Mouse (Mus musculus): ENCODE data around the gene Tmem251. TPM values are rescaled to one million over a fixed set of nuclear protein-coding genes. Genes with fewer than 3 reads are reported as not detected.

The Tmem251 gene
- polyA plus RNA-seq, 1 experiment, result 1.2 TPM

GRCm38 (mm10) chr12:102725146-102725545 is 18.4 kb upstream of the Tmem251 start:
- Histone ChIP-seq H3K36me3 (replicated peaks; ENCODE audit: low read length) (no peaks in the 10 kb centered on the region), H3K9me3 (peaks cover 7% of the 10 kb centered on the region), H3K4me1 (peaks cover 36% of the 10 kb centered on the region), H3K4me3 (replicated peaks) (peak overlapping the region; percentile 4), H3K27me3 (replicated peaks) (peaks cover 2% of the 10 kb centered on the region)
- TF ChIP-seq FLI1 (IDR thresholded peaks at IDR 0.05; ENCODE audit: low read length) (no peak), GATA1 (IDR thresholded peaks at IDR 0.05; ENCODE audit: borderline replicate concordance, low read length) (no peak)

- peak overlapping the region; percentile 38 for H3K4me3 ChIP-seq (replicated peaks)
- H3K36me3 ChIP-seq (replicated peaks; ENCODE audit: low read length), result no peaks in the 10 kb centered on the region
- peaks cover 2% of the 10 kb centered on the region for H3K27me3 ChIP-seq (replicated peaks)
- H3K4me1 ChIP-seq, result peaks cover 41% of the 10 kb centered on the region
- TF ChIP-seq GATA1 (IDR thresholded peaks at IDR 0.05; ENCODE audit: borderline replicate concordance, low read length), result no peak
- no peak for TF ChIP-seq FLI1 (IDR thresholded peaks at IDR 0.05; ENCODE audit: low read length)
- H3K9me3 ChIP-seq, result peaks cover 7% of the 10 kb centered on the region
These were observed 17.8 kb upstream of the Tmem251 start for GRCm38 (mm10) chr12:102725761-102726175.

DNA sequence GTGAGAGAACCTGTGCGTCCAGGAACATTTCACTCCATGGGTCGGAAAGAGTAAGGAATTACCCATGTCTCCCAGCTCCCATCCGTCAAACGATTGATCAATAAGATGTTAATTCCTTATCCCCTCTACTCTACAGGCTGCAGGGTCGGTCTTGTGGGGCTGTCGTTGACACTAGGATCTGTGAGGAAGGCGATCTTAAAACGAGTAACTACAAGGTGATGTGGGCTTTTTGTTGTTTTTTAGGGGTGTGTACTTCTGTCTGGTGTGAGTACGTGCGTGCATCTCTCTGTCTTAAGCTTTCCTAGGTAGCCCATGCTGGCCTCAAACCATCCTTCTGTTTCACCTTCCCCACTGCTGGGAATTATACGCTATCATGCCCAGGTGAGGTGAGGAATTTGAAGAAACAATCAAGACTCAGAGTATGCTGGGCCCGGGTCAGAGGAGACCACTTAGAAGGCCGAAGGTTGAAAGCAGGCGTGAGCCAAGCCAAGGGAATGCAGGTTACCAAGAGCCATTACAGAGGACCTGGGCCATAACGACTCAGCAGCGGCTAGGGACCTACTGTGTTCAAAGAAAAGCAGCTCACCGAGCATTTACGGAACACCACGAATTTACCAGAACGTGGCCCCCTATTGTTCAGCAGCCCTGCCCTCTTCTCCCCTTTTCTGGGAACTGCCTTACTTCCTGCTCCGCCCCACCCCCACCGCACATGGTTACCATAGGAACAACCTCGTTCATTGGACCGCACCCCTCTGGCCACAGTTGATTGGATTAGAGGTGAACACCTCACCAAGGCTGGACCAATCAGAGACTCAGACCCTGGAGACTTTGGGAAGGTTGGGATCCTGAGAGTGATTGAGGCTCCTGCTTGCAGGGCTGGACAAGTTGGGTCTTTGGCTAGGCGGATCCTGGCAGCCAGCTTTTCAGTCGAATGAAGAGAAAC is 13.4 kb upstream of the Tmem251 start:
- H3K27me3 ChIP-seq (replicated peaks), result peaks cover 2% of the 10 kb centered on the region
- H3K9me3 ChIP-seq, result peaks cover 7% of the 10 kb centered on the region
- TF ChIP-seq GATA1 (IDR thresholded peaks at IDR 0.05; ENCODE audit: borderline replicate concordance, low read length) (no peak), FLI1 (IDR thresholded peaks at IDR 0.05; ENCODE audit: low read length) (no peak)
- peaks cover 68% of the 10 kb centered on the region for H3K4me1 ChIP-seq
- peak overlapping the region; percentile 78 for H3K4me3 ChIP-seq (replicated peaks)
- no peaks in the 10 kb centered on the region for H3K36me3 ChIP-seq (replicated peaks; ENCODE audit: low read length)

DNA sequence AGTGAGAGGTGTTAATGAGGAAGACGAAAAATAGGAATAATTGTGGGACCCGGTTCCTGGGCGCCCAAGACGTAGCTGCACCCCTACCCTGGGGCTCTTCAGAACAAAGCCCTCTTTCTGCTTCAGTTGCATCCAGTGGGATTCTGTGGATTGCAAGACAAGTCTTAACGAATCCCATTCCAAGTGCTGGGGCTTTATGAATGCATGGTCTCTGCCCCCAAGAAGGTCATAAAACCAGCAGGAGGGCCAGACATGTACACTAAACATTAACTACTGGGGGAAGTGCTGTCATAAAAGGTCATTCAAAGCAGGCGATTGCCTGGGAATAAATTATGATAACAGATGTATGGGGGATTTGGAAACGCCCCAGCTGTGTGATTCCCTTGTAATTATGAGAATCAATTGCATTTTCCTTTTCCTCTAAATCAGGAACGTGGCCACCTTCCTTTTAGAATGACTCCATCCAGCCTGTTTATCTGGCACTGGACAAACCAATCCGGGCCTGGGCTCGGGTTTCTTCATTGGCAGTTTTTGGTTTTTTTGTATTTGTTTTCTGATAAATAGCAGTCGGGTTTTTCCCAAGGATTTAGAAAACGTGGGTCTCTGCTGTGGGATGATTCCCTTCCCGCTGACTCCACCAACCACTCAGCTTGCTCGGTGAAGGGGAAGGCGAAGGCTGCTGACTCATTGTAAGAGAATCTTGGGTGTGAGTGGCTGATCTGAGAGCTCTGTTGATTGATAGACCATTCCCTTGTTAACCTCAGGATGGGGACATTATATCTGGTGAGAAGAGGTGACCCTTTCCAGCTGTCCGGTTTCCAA is 12.6 kb upstream of the Tmem251 start:
- Histone ChIP-seq H3K4me1 (peaks cover 68% of the 10 kb centered on the region), H3K4me3 (replicated peaks) (no peak overlapping the region), H3K27me3 (replicated peaks) (peaks cover 2% of the 10 kb centered on the region), H3K36me3 (replicated peaks; ENCODE audit: low read length) (no peaks in the 10 kb centered on the region), H3K9me3 (peaks cover 7% of the 10 kb centered on the region)
- TF ChIP-seq GATA1 (IDR thresholded peaks at IDR 0.05; ENCODE audit: borderline replicate concordance, low read length), result no peak

DNA sequence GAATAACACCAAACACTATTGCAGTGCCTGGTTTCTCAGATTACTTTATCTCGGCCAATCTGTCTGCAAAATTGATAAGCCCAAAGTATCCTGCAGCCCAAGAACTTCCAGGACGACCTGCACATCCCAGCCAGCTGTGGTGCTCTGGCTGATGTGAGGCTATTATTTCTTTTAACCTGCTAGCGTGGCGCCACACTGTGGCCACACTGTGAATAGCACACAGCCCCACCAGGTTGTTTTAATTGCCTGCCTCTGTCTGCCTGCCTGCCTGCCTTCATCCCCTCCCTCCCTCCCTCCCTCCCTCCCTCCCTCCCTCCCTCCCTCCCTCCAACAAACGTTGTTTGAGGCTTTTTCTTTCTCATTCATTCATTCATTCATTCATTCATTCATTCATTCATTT is 10.2 kb upstream of the Tmem251 start:
- peaks cover 71% of the 10 kb centered on the region for H3K4me1 ChIP-seq
- TF ChIP-seq FLI1 (IDR thresholded peaks at IDR 0.05; ENCODE audit: low read length) (no peak), GATA1 (IDR thresholded peaks at IDR 0.05; ENCODE audit: borderline replicate concordance, low read length) (no peak)
- no peak overlapping the region for H3K4me3 ChIP-seq (replicated peaks)
- H3K27me3 ChIP-seq (replicated peaks), result no peaks in the 10 kb centered on the region
- peaks cover 6% of the 10 kb centered on the region for H3K9me3 ChIP-seq
- peaks cover 5% of the 10 kb centered on the region for H3K36me3 ChIP-seq (replicated peaks; ENCODE audit: low read length)

- Histone ChIP-seq H3K9me3 (peaks cover 6% of the 10 kb centered on the region), H3K4me3 (replicated peaks) (no peak overlapping the region), H3K27me3 (replicated peaks) (no peaks in the 10 kb centered on the region), H3K36me3 (replicated peaks; ENCODE audit: low read length) (peaks cover 11% of the 10 kb centered on the region), H3K4me1 (peaks cover 45% of the 10 kb centered on the region)
- TF ChIP-seq FLI1 (IDR thresholded peaks at IDR 0.05; ENCODE audit: low read length) (no peak), GATA1 (IDR thresholded peaks at IDR 0.05; ENCODE audit: borderline replicate concordance, low read length) (no peak)
These were observed 4.5 kb upstream of the Tmem251 start for GRCm38 (mm10) chr12:102739096-102739495.

DNA sequence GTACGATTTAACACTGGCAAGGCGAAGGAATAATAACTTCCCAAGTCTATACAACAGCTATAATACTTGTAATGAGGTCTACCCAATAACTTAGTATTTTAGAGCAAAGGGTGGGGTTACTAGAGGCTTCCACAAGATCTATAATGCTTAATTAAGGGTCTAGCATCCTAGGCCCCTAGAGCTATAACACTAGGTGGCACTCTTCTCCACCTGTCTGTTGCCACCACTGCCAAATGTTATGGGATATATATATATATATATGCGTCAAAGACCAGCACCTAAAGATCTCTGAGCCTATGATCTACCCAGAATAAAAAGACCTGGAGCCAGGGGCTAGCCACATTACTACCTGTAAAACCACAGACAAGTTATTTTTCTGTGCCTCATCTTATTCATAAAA is 3.3 kb upstream of the Tmem251 start:
- peaks cover 11% of the 10 kb centered on the region for H3K36me3 ChIP-seq (replicated peaks; ENCODE audit: low read length)
- H3K4me3 ChIP-seq (replicated peaks), result no peak overlapping the region
- TF ChIP-seq GATA1 (IDR thresholded peaks at IDR 0.05; ENCODE audit: borderline replicate concordance, low read length), result no peak
- TF ChIP-seq FLI1 (IDR thresholded peaks at IDR 0.05; ENCODE audit: low read length), result no peak
- H3K4me1 ChIP-seq, result peaks cover 43% of the 10 kb centered on the region
- no peaks in the 10 kb centered on the region for H3K27me3 ChIP-seq (replicated peaks)
- H3K9me3 ChIP-seq, result peaks cover 6% of the 10 kb centered on the region

- H3K36me3 ChIP-seq (replicated peaks; ENCODE audit: low read length), result peaks cover 18% of the 10 kb centered on the region
These were observed 1.5 kb upstream of the Tmem251 start for GRCm38 (mm10) chr12:102742056-102742455.

DNA sequence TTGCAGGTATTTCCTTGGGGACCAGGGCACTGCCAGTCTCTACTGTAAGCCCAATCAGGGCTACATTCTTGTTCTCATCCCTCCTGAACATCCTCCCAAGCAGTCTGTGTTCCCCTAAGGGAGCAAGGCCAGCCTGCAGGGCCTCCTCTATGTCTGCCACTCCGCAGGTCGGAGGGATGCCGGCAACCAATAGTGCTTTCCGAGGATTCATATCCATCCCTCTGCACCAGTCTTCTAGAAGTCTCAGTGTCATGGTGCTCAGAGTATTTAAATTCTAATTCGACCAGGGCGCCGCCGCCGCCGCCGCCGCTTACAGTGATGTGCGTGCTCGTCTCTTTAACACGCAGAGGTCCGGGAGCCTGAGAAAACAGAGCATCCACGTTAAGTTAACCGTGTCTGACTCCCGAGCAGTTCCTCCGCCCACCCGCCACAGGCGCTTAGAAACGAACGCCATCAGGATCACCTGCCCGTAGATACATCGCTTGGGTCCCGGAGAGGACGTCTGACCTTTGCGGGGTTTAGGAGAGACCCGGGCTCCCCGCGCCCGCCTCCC is 450 bp upstream of the Tmem251 start:
- TF ChIP-seq GATA1 (IDR thresholded peaks at IDR 0.05; ENCODE audit: borderline replicate concordance, low read length), result no peak
- TF ChIP-seq FLI1 (IDR thresholded peaks at IDR 0.05; ENCODE audit: low read length), result no peak
- peaks cover 22% of the 10 kb centered on the region for H3K36me3 ChIP-seq (replicated peaks; ENCODE audit: low read length)
- H3K4me3 ChIP-seq (replicated peaks), result peak overlapping the region; percentile 93
- H3K27me3 ChIP-seq (replicated peaks), result no peaks in the 10 kb centered on the region
- no peaks in the 10 kb centered on the region for H3K9me3 ChIP-seq
- peaks cover 38% of the 10 kb centered on the region for H3K4me1 ChIP-seq

More at GRCm38 (mm10) chr12:102742056-102742455, 1.5 kb upstream of the Tmem251 start:
- Histone ChIP-seq H3K4me3 (replicated peaks) (no peak overlapping the region), H3K9me3 (0 out of 2 replicates have a peak, but pooled peaks cover under 1% of the 10 kb centered on the region), H3K27me3 (replicated peaks) (no peaks in the 10 kb centered on the region), H3K4me1 (peaks cover 34% of the 10 kb centered on the region)
- no peak for TF ChIP-seq FLI1 (IDR thresholded peaks at IDR 0.05; ENCODE audit: low read length)
- TF ChIP-seq GATA1 (IDR thresholded peaks at IDR 0.05; ENCODE audit: borderline replicate concordance, low read length), result no peak

Data from megakaryocyte, embryonic 14.5 days (primary cell).